23 mouse cellular contexts compared by ENCODE assay signal in genomic region chr5:135376341-135376740, GRCm38 (mm10). TPM values are rescaled to one million over a fixed set of nuclear protein-coding genes. Genes with fewer than 3 reads are reported as not detected.
"Had no signal": no experiment of that assay in that cellular context is flagged by ENCODE, and none has a peak within 500 bp of the region (broad histone marks: within the 10 kb centered on the region; RNA-seq: fewer than 3 reads in every experiment).

No protein-coding gene starts in this region.

- H3K27ac ChIP-seq: neural tube, embryonic 13.5 days; neural tube, embryonic 15.5 days; stomach, embryonic 15.5 days; stomach, postnatal 0 days had no signal

- H3K27me3 ChIP-seq: neural tube, embryonic 13.5 days; neural tube, embryonic 15.5 days; stomach, embryonic 15.5 days had no signal

- DNase-seq: retina, postnatal 1 day; right cerebral cortex, adult 18-20 months; right cerebral cortex, postnatal 14 days; right cerebral cortex, postnatal 25 days; right cerebral cortex, postnatal 4 days; spleen, adult 18-20 months; thymus, adult 18-20 months; thymus, adult 2 months; thymus, postnatal 14 days; thymus, postnatal 25 days; thymus, postnatal 36 days; thymus, postnatal 4 days had no signal

- H3K4me2 ChIP-seq: neural tube, embryonic 13.5 days; neural tube, embryonic 15.5 days; stomach, embryonic 15.5 days had no signal

- H3K4me3 ChIP-seq: neural tube, embryonic 13.5 days; neural tube, embryonic 15.5 days; stomach, embryonic 15.5 days had no signal

- H3K4me1 ChIP-seq: neural tube, embryonic 15.5 days; stomach, embryonic 15.5 days had no signal

- H3K9ac ChIP-seq: neural tube, embryonic 13.5 days; neural tube, embryonic 15.5 days; stomach, embryonic 15.5 days had no signal

- H3K9me3 ChIP-seq: neural tube, embryonic 13.5 days; neural tube, embryonic 15.5 days; stomach, embryonic 15.5 days had no signal

RNA-seq across cellular contexts. Expression of gene Trim50, which starts 23.2 kb away (rescaled TPM):
- total RNA-seq: neutrophil, adult 5-6 weeks had no signal
- polyA plus RNA-seq: neural tube, embryonic 13.5 days; neural tube, embryonic 14.5 days; neural tube, embryonic 15.5 days; small intestine, adult 2 months; stomach, embryonic 14.5 days; thymus, adult 2 months; thymus, postnatal 0 days; urinary bladder, adult 2 months had no signal

RNA-seq across cellular contexts. Expression of gene Fkbp6, which starts 26.5 kb away (rescaled TPM):
- total RNA-seq: neutrophil, adult 5-6 weeks had no signal
- polyA plus RNA-seq: neural tube, embryonic 14.5 days; small intestine, adult 2 months; spleen, adult 2 months; stomach, embryonic 14.5 days; thymus, adult 2 months; urinary bladder, adult 2 months had no signal
